Mouse (Mus musculus) hindbrain, embryonic 14.5 days (tissue): Measurements from ENCODE around the gene Fam193a. TPM values are rescaled to one million over a fixed set of nuclear protein-coding genes. Genes with fewer than 3 reads are reported as not detected.

Source experiments
- ATAC-seq: fragments of 200-750 bp; cut with Nextera tagmentation; 2 replicates; pipeline ENCODE4 v1.8.0; 2017; ENCODE audit warnings: moderate number of reproducible peaks, mild to moderate bottlenecking, moderate TSS enrichment, moderate library complexity; ENCODE audit not compliant: low FRiP score
- DNase-seq: peaks from one replicate; pipeline ENCODE4 v3.0.0-alpha.2; 2015; ENCODE audit warnings: low spot score
- H3K27ac ChIP-seq: fragments of 300-500 bp; sonication (generic); 2 replicates; pipeline ENCODE4 v1.5.1; 2014; ENCODE audit warnings: mild to moderate bottlenecking, moderate library complexity
- H3K27me3 ChIP-seq: fragments of 300-500 bp; sonication (generic); 2 replicates; pipeline ENCODE4 v1.6.1; 2014; ENCODE audit warnings: mild to moderate bottlenecking, low read length, mixed read lengths; ENCODE audit not compliant: control insufficient read depth, insufficient read depth
- H3K36me3 ChIP-seq: fragments of 300-500 bp; sonication (generic); replicated peaks from 2 replicates; pipeline ENCODE4 v1.6.1; 2014; ENCODE audit not compliant: control insufficient read depth, insufficient read depth
- H3K4me1 ChIP-seq: fragments of 300-500 bp; sonication (generic); replicated peaks from 2 replicates; pipeline ENCODE4 v1.6.1; 2014; ENCODE audit warnings: antibody characterized with exemption, low read length, mixed read lengths; ENCODE audit not compliant: control insufficient read depth, insufficient read depth
- H3K4me2 ChIP-seq: fragments of 300-500 bp; sonication (generic); replicated peaks from 2 replicates; pipeline ENCODE4 v1.6.1; 2014; ENCODE audit warnings: mild to moderate bottlenecking, moderate library complexity
- H3K4me3 ChIP-seq: fragments of 300-500 bp; sonication (generic); replicated peaks from 2 replicates; pipeline ENCODE4 v1.5.1; 2014; ENCODE audit warnings: mild to moderate bottlenecking, low read length
- H3K9ac ChIP-seq: fragments of 300-500 bp; sonication (generic); 2 replicates; pipeline ENCODE4 v1.6.1; 2014
- H3K9me3 ChIP-seq: fragments of 300-500 bp; sonication (generic); 2 replicates; pipeline ENCODE4 v1.6.1; 2016; ENCODE audit warnings: low read length; ENCODE audit not compliant: control insufficient read depth
- WGBS: fragments of 180-500 bp; shearing (Covaris S2); extraction: QIAGEN DNeasy Blood & Tissue Kit; methylation state at CpG from one replicate; pipeline ENCODE4 v1.1.7; 2014; 5-methylcytosine and 5-hydroxymethylcytosine counted together
- polyA plus RNA-seq: library from polyadenylated mRNA; unstranded; fragments of >200 nt; fragmentation: Nextera tagmentation; extraction: Ambion mirVana; gene quantifications from 2 replicates; pipeline ENCODE4 v1.2.1, GENCODE M21; 2014

Gene Fam193a
- polyA plus RNA-seq, 1 experiment from 2014 or later: 18.0 TPM

DNA sequence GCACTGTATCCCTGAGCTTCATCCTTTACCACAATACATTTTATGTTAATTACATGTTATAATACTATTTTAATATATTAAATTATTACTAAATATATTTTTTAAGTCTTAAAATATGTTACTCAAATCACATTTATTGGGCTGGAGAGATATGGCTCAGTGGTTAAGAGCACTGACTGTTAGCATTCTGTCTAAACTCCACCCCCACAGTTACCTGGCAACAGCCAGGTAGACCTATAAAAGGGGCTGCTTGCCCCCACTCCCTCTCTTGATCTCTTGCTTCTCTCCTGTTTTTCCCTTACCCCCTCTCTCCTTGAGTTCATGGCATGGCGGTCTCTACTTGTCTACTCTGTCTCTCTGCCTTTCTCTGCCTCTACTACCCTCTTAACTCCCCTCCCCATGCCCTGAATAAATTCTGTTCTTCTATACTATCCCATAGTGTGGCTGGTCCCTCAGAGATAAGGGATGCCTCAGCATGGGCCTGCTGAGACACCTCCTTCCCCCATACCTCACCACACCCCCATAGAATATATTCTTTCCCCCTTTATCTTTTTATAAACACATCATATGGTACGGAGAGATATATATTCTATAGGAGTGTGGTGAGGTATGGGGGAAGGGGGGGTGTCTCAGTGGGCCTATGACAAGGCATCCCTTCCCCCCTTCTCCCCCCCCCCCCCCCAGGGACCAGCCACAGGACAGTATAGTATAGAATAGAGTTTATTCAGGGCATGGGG lies 98.5 kb downstream of the Fam193a start:
- Histone ChIP-seq H3K4me2 (no peak overlapping the region), H3K4me3 (no peak overlapping the region), H3K27ac (no peak overlapping the region), H3K36me3 (peaks cover 70% of the 10 kb centered on the region), H3K27me3 (no peaks in the 10 kb centered on the region), H3K4me1 (no peaks in the 10 kb centered on the region), H3K9ac (no peak overlapping the region), H3K9me3 (no peaks in the 10 kb centered on the region)
- WGBS: 93% methylated on average over 2 of the region's 2 CpGs
- ATAC-seq (no peak; the same call in 1 of the 2 replicates), DNase-seq (no peak)

- Histone ChIP-seq H3K9me3 (no peaks in the 10 kb centered on the region), H3K4me2 (no peak overlapping the region), H3K4me3 (no peak overlapping the region), H3K9ac (no peak overlapping the region), H3K27me3 (no peaks in the 10 kb centered on the region), H3K27ac (no peak overlapping the region), H3K4me1 (no peaks in the 10 kb centered on the region), H3K36me3 (peaks cover 89% of the 10 kb centered on the region)
- no peak for DNase-seq
- 87% methylated on average over 3 of the region's 3 CpGs for WGBS
- ATAC-seq: no peak
Observed at GRCm38 (mm10) chr5:34480926-34481325, 111.2 kb downstream of the Fam193a start.

DNA sequence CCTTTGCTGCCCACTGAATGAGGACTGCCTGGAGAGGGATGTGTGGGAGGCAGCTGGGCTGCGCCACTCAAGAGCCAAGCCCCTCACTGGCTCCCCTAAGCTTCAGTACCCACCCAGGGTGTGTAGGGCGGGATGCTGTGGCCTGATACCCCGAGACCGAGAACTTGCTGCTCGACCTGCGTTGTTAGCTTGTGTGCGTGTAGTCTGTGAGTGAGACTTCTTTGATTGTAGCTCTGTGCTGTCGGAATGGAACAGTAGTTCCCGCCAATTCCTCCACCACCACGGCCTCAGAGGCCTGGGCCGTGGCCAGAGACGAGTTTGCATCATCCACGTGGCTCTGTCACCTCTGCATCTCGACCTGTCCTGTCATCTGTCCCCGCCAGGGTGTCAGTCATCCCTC lies 116.0 kb downstream of the Fam193a start:
- no peak for ATAC-seq
- no peak overlapping the region for H3K27ac ChIP-seq
- H3K4me1 ChIP-seq: no peaks in the 10 kb centered on the region
- no peak for DNase-seq
- H3K4me3 ChIP-seq: no peak overlapping the region
- WGBS: 96% methylated on average over 15 of the region's 15 CpGs
- no peak overlapping the region for H3K9ac ChIP-seq
- H3K36me3 ChIP-seq: peaks cover 62% of the 10 kb centered on the region
- no peak overlapping the region for H3K4me2 ChIP-seq
- H3K27me3 ChIP-seq: no peaks in the 10 kb centered on the region
- no peaks in the 10 kb centered on the region for H3K9me3 ChIP-seq

GRCm38 (mm10) chr5:34487320-34488090 lies 117.8 kb downstream of the Fam193a start:
- WGBS: 83% methylated on average over 6 of the region's 6 CpGs
- H3K4me2 ChIP-seq: no peak overlapping the region
- no peak overlapping the region for H3K9ac ChIP-seq
- no peak overlapping the region for H3K4me3 ChIP-seq
- DNase-seq: no peak
- ATAC-seq: no peak
- peaks cover 47% of the 10 kb centered on the region for H3K36me3 ChIP-seq
- H3K27ac ChIP-seq: no peak overlapping the region
- no peaks in the 10 kb centered on the region for H3K27me3 ChIP-seq
- H3K9me3 ChIP-seq: no peaks in the 10 kb centered on the region
- no peaks in the 10 kb centered on the region for H3K4me1 ChIP-seq

DNA sequence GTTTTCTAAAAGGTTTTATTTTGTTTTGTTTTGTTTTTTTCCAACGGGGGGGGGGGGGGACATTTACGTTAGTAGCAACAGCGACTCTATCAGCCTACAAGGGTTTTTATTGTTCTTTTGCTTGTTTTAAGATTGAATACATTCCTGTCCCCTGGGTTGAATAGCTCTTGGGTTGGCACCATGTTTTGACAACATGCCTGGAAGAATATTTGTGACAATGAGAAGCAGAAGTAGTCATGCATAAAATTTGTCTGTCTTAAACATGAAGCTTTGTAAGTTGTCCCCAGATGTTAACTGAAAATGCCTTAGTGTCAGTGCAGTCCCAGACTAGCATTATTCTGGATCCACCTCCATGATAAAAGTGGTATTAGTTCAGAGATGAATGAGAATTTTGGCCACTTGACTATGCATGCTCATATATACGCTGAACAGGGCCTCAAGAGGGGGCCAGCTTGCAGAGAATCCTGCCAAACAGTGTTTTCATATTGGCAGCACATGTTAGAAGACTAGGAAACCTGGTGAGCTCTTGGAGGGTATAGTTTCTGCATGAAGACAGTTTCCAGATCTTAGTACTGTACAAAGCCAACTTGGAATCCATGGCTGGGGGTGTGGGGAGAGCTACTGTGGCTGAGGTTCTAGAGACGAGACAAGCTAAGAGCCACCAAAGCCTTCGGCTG lies 119.1 kb downstream of the Fam193a start:
- Histone ChIP-seq H3K4me2 (no peak overlapping the region), H3K27me3 (no peaks in the 10 kb centered on the region), H3K9me3 (no peaks in the 10 kb centered on the region), H3K4me1 (no peaks in the 10 kb centered on the region), H3K9ac (no peak overlapping the region), H3K4me3 (no peak overlapping the region), H3K36me3 (peaks cover 40% of the 10 kb centered on the region), H3K27ac (no peak overlapping the region)
- 70% methylated on average over 6 of the region's 6 CpGs for WGBS
- ATAC-seq (no peak), DNase-seq (no peak)

- H3K27me3 ChIP-seq: no peaks in the 10 kb centered on the region
- H3K4me2 ChIP-seq: no peak overlapping the region
- H3K4me1 ChIP-seq: no peaks in the 10 kb centered on the region
- H3K9ac ChIP-seq: no peak overlapping the region
- no peak overlapping the region for H3K27ac ChIP-seq
- 89% methylated on average over 3 of the region's 3 CpGs for WGBS
- H3K9me3 ChIP-seq: no peaks in the 10 kb centered on the region
- DNase-seq: no peak
- H3K36me3 ChIP-seq: peaks cover 35% of the 10 kb centered on the region
- no peak overlapping the region for H3K4me3 ChIP-seq
- ATAC-seq: no peak
Observed at GRCm38 (mm10) chr5:34489418-34489787, 119.7 kb downstream of the Fam193a start.

GRCm38 (mm10) chr5:34496745-34497144 lies 127.0 kb downstream of the Fam193a start:
- no peaks in the 10 kb centered on the region for H3K9me3 ChIP-seq
- peaks cover 7% of the 10 kb centered on the region; the same call in 1 of the 2 replicates for H3K36me3 ChIP-seq
- no peak overlapping the region for H3K27ac ChIP-seq
- 64% methylated on average over 6 of the region's 6 CpGs for WGBS
- no peaks in the 10 kb centered on the region for H3K4me1 ChIP-seq
- no peak overlapping the region for H3K9ac ChIP-seq
- no peak overlapping the region for H3K4me3 ChIP-seq
- DNase-seq: no peak
- no peaks in the 10 kb centered on the region for H3K27me3 ChIP-seq
- no peak overlapping the region for H3K4me2 ChIP-seq
- ATAC-seq: peak; percentile 37; the same call in 1 of the 2 replicates

DNA sequence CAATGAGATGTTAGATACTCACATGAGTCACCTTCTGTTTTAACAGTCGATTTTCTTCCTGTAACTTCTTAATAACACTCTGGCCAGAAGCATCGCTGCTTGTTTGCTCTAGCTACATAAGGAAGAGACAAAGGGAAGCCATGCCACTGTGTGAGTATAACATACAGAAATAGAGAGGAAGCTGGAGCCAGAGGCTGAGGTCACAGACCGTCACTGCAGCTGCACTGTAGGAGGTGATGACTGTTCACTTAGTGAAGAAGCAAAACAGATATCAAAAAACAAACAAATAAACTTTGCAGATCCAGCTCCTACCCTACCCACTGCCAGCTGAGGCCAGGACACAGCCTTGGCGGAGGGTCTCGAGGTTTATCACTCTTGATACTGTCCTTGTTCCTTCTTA lies 131.2 kb downstream of the Fam193a start:
- 84% methylated on average over 5 of the region's 5 CpGs for WGBS

GRCm38 (mm10) chr5:34501588-34501987 lies 131.9 kb downstream of the Fam193a start:
- Histone ChIP-seq H3K4me1 (no peaks in the 10 kb centered on the region), H3K4me2 (no peak overlapping the region), H3K9me3 (no peaks in the 10 kb centered on the region), H3K9ac (no peak overlapping the region), H3K36me3 (no peaks in the 10 kb centered on the region; the same call in 1 of the 2 replicates), H3K27ac (no peak overlapping the region), H3K27me3 (no peaks in the 10 kb centered on the region), H3K4me3 (no peak overlapping the region)
- ATAC-seq: no peak
- 95% methylated on average over 3 of the region's 3 CpGs for WGBS
- no peak for DNase-seq

More for the DNA sequence above, 131.2 kb downstream of the Fam193a start:
- Histone ChIP-seq H3K4me1 (no peaks in the 10 kb centered on the region), H3K36me3 (peaks cover 2% of the 10 kb centered on the region; the same call in 1 of the 2 replicates), H3K9me3 (no peaks in the 10 kb centered on the region), H3K9ac (no peak overlapping the region), H3K4me2 (no peak overlapping the region), H3K4me3 (no peak overlapping the region), H3K27ac (no peak overlapping the region), H3K27me3 (no peaks in the 10 kb centered on the region)
- DNase-seq (no peak), ATAC-seq (no peak)
